In genomic region chr5:36130393-36131011, GRCm38 (mm10) we compare ENCODE assay signal across 9 mouse cellular contexts.
DNase-seq lines count a peak whose midpoint lies in the region; ATAC-seq lines count a peak whose summit lies in the region.
"Had no signal": no experiment of that assay in that cellular context is flagged by ENCODE, and none has a peak within 500 bp of the region (broad histone marks: within the 10 kb centered on the region; RNA-seq: fewer than 3 reads in every experiment).

No protein-coding gene starts in this region.

- H3K27ac ChIP-seq in neural tube, embryonic 15.5 days (replicated peaks) = peak overlapping the region; percentile 63
- H3K27ac ChIP-seq: liver, embryonic 15.5 days had no signal

- peak; percentile 19 for DNase-seq in adrenal gland, postnatal 14 days
- no peak for DNase-seq in adrenal gland, adult 18-20 months (ENCODE audit: low spot score in 2 of 2)
- DNase-seq in right cerebral cortex, postnatal 10 days (ENCODE audit: low spot score in 2 of 2) = peak; percentile 67 to 78
- no peak for DNase-seq in right cerebral cortex, postnatal 25 days
- DNase-seq in layer of hippocampus, adult 8-10 months (ENCODE audit: low spot score in 2 of 2) = peak; percentile 23 to 48
- no peak for DNase-seq in urinary bladder, postnatal 25 days (ENCODE audit: low spot score)
- DNase-seq in thymus, postnatal 25 days = no peak

- ATAC-seq in neural tube, embryonic 15.5 days (ENCODE audit: low FRiP score) = peak; percentile 78

- no peaks in the 10 kb centered on the region for H3K27me3 ChIP-seq in neural tube, embryonic 15.5 days (replicated peaks)
- H3K27me3 ChIP-seq: liver, embryonic 15.5 days had no signal

- no peaks in the 10 kb centered on the region for H3K36me3 ChIP-seq in neural tube, embryonic 15.5 days
- H3K36me3 ChIP-seq: liver, embryonic 15.5 days had no signal

- 23% methylated on average over 8 of the region's 8 CpGs for WGBS in neural tube, embryonic 15.5 days

- H3K4me1 ChIP-seq in neural tube, embryonic 15.5 days = peaks cover 27% of the 10 kb centered on the region
- H3K4me1 ChIP-seq: liver, embryonic 15.5 days had no signal

- H3K9ac ChIP-seq in neural tube, embryonic 15.5 days (replicated peaks) = no peak overlapping the region
- H3K9ac ChIP-seq: liver, embryonic 15.5 days had no signal

- H3K9me3 ChIP-seq in neural tube, embryonic 15.5 days (replicated peaks) = no peaks in the 10 kb centered on the region
- H3K9me3 ChIP-seq: liver, embryonic 15.5 days had no signal

- H3K4me2 ChIP-seq in neural tube, embryonic 15.5 days = no peak overlapping the region
- H3K4me2 ChIP-seq: liver, embryonic 15.5 days had no signal

- no peak overlapping the region for H3K4me3 ChIP-seq in neural tube, embryonic 15.5 days (replicated peaks)
- H3K4me3 ChIP-seq: liver, embryonic 15.5 days had no signal

Comparison
In these comparisons a context has a peak if more than half of its experiments do, and no peak if none do; other contexts are left out.
1. DNase-seq: peak in adrenal gland, postnatal 14 days (single experiment), right cerebral cortex, postnatal 10 days (2 of 2) and layer of hippocampus, adult 8-10 months (2 of 2); none in adrenal gland, adult 18-20 months (0 of 2), right cerebral cortex, postnatal 25 days (single experiment), urinary bladder, postnatal 25 days (single experiment) and thymus, postnatal 25 days (single experiment).